Mouse (Mus musculus): Measurements from ENCODE around the gene Hbs1l.

DNA sequence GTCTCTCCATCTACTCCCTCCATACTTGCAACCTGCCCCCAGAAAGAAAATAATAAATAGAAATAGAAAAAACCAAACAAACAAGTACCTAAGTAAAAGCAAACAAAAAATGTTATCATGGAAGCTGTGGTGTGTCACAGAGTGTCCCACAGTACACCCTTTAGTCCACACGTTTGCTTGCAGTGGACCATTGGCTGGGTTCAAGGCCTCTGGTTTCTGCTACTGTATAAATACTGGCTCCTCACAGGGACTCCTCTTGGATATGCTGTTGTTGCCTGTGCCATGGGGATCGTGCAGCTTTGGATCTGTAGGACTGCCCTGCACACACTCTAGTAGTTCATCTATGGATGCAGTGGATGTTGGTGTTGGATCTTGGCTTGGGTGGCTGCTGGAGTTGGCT is 54.2 kb downstream of the Hbs1l start:
- TF ChIP-seq CTCF (IDR thresholded peaks at IDR 0.05; ENCODE audit: borderline replicate concordance, control insufficient read depth, extremely low read depth, insufficient read depth, low read length, poor library complexity), result no peak
- TF ChIP-seq POLR2A (IDR thresholded peaks at IDR 0.05; ENCODE audit: control insufficient read depth, extremely low read depth, insufficient read depth, low read length, poor library complexity), result no peak

Measured in thymus, adult 2 months (tissue).